Mouse (Mus musculus): ENCODE results near the gene Rrp7a. TPM values are rescaled to one million over a fixed set of nuclear protein-coding genes. Genes with fewer than 3 reads are reported as not detected.
"Not testable (repeated sequence)": the region's sequence is repeated elsewhere in the genome, so short reads cannot be mapped to it uniquely, and the experiment has no call there.

The Rrp7a gene
- polyA plus RNA-seq, 1 experiment from 2014 or later = 67.3 TPM

- Histone ChIP-seq H3K9ac (no peak overlapping the region), H3K4me2 (no peak overlapping the region), H3K9me3 (no peaks in the 10 kb centered on the region), H3K27me3 (no peaks in the 10 kb centered on the region), H3K27ac (no peak overlapping the region), H3K4me1 (no peaks in the 10 kb centered on the region), H3K4me3 (no peak overlapping the region), H3K36me3 (peaks cover 93% of the 10 kb centered on the region)
- no peak for ATAC-seq (ENCODE audit: insufficient number of reproducible peaks, low FRiP score, low TSS enrichment, low read depth)
- 91% methylated on average over 7 of the region's 7 CpGs for WGBS
These were observed 7.1 kb upstream of the Rrp7a start for GRCm38 (mm10) chr15:83129530-83130231.

DNA sequence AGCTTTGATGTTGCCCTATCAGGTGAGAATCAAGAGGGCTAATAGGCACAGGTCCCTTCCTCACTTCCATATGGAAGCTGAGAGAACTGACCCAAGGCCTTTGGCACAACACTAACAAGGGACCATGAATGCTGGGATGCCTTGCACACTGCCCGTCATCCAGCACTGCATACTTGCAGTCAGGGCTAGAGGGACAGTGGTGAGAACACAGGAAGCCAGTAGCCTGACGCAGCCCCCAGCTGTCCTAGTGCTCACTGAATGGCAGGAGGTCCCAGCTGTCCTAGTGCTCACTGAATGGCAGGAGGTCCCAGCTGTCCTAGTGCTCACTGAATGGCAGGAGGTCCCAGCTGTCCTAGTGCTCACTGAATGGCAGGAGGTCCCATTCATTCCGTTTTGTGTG lies 4.4 kb upstream of the Rrp7a start:
- WGBS = 85% methylated on average over 3 of the region's 3 CpGs
- peak overlapping the region; percentile 54; the same call in 1 of the 2 replicates for H3K27ac ChIP-seq
- H3K27me3 ChIP-seq, H3K4me1 ChIP-seq, H3K4me3 ChIP-seq, H3K9ac ChIP-seq, H3K4me2 ChIP-seq, H3K9me3 ChIP-seq: not testable (repeated sequence)
- peaks cover 75% of the 10 kb centered on the region for H3K36me3 ChIP-seq
- 0 out of 2 replicates have a peak, but pooled peaks have one; percentile 53 for ATAC-seq (ENCODE audit: insufficient number of reproducible peaks, low FRiP score, low TSS enrichment, low read depth)

GRCm38 (mm10) chr15:83126582-83126981 lies 4.0 kb upstream of the Rrp7a start:
- Histone ChIP-seq H3K9ac (no peak overlapping the region), H3K36me3 (peaks cover 70% of the 10 kb centered on the region), H3K9me3 (no peaks in the 10 kb centered on the region), H3K4me3 (no peak overlapping the region), H3K27me3 (no peaks in the 10 kb centered on the region), H3K27ac (peak overlapping the region; percentile 54; the same call in 1 of the 2 replicates), H3K4me2 (no peak overlapping the region), H3K4me1 (peaks cover 3% of the 10 kb centered on the region)
- WGBS = 89% methylated on average over 9 of the region's 9 CpGs
- no peak; the same call in 1 of the 2 replicates for ATAC-seq (ENCODE audit: insufficient number of reproducible peaks, low FRiP score, low TSS enrichment, low read depth)

DNA sequence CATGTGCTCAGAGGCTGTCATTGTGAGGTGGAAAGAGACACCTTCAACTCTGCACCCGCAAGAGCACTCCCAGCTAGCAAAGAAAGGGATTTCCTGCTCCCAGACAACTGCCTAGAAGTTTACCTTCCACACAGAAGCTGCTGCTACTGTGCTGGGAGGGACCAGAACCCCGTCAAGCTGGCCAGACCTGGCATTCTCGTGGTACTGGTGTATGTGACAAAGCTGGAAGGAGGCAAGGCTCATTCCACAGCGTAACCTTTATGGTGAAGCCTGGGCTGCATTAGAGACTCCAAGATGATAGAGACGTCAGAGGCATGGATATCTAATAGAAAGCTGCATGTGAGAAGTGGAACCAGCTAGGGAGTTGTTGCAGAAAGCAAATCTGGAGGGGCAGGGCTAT lies 2.0 kb upstream of the Rrp7a start:
- no peak for ATAC-seq (ENCODE audit: insufficient number of reproducible peaks, low FRiP score, low TSS enrichment, low read depth)
- Histone ChIP-seq H3K4me1 (peaks cover 8% of the 10 kb centered on the region), H3K9ac (no peak overlapping the region), H3K36me3 (peaks cover 55% of the 10 kb centered on the region), H3K4me2 (no peak overlapping the region), H3K27me3 (no peaks in the 10 kb centered on the region), H3K9me3 (no peaks in the 10 kb centered on the region), H3K4me3 (no peak overlapping the region), H3K27ac (0 out of 2 replicates have a peak overlapping the region, but pooled peaks have one; percentile 43)
- 54% methylated on average over 5 of the region's 5 CpGs for WGBS

DNA sequence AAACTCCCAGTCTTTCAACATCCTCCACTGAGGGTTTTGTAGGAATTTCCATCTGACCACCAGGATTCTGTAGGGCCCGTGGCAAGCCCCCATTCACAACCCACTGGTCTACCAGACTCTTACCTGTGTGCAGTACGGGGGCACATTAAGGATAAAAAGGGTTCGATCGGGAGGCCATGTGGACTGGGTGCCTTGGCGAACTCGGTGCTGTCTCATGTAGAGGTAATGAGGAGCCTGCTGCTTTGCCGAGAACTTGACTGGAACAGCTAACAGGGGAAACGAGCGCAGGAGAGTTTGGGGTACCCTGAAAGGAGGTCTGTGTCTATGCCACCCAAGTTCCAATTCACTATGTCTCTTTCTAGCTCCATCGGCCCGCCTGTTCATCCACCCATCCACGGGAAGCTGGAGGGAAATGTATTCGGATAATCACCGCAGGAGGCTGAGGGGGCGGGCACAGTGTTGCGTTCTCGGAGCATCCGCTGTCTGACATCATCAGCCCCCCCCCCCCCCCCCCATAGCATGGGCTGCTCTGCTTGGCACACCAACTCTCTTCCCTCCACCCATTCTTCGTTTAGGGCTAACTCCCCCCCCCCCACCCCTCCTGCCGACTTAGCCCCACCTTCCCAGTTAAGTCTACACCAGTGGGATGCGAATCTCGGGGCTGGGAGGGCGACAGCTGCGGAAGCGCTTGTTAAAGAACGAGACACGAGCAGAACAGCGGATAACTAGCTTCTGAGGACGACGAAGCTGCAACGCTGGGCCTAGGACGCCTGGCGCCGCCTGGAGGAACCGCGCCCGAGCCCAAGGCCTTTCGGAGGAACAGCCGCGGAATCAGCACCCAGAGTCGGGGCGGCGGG lies 664 bp downstream of the Rrp7a start:
- H3K36me3 ChIP-seq = peaks cover 55% of the 10 kb centered on the region

DNA sequence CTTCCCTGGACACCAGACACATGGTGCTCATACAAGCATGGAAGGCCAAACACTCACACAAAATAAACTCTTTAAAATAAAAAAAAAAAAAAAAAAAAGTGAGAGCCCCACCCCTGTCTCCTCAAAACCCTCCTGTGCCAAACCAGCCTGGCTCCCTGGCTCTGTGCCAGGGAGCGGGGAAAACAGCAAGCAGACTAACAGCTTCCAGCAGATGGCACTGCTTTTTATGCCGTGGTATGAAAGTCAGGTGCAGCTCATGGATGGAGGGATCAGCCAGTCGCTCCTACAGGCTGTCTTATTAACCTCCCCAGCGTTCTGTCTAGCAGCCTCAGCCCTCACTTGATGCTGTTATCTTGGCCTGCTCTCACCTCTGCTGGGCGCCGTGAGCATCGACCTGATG lies 4.2 kb downstream of the Rrp7a start:
- no peak for ATAC-seq (ENCODE audit: insufficient number of reproducible peaks, low FRiP score, low TSS enrichment, low read depth)
- H3K36me3 ChIP-seq = peaks cover 57% of the 10 kb centered on the region

More for the DNA sequence above, 664 bp downstream of the Rrp7a start:
- Histone ChIP-seq H3K27ac (peak overlapping the region; percentile 85), H3K9me3 (no peaks in the 10 kb centered on the region), H3K4me2 (peak overlapping the region; percentile 72), H3K9ac (peak overlapping the region; percentile 29), H3K4me3 (peak overlapping the region; percentile 85), H3K4me1 (peaks cover 14% of the 10 kb centered on the region), H3K27me3 (no peaks in the 10 kb centered on the region)
- WGBS = 2% methylated on average over 43 of the region's 43 CpGs
- no peak for ATAC-seq (ENCODE audit: insufficient number of reproducible peaks, low FRiP score, low TSS enrichment, low read depth)

GRCm38 (mm10) chr15:83115071-83115470 lies 7.5 kb downstream of the Rrp7a start:
- ATAC-seq (ENCODE audit: insufficient number of reproducible peaks, low FRiP score, low TSS enrichment, low read depth) = no peak
- H3K9ac ChIP-seq = no peak overlapping the region
- no peak overlapping the region for H3K27ac ChIP-seq
- H3K4me1 ChIP-seq = peaks cover 20% of the 10 kb centered on the region
- peaks cover 58% of the 10 kb centered on the region for H3K36me3 ChIP-seq
- no peaks in the 10 kb centered on the region for H3K27me3 ChIP-seq
- 90% methylated on average over 6 of the region's 6 CpGs for WGBS
- H3K4me2 ChIP-seq = no peak overlapping the region
- H3K9me3 ChIP-seq = no peaks in the 10 kb centered on the region
- H3K4me3 ChIP-seq = no peak overlapping the region

More for the DNA sequence above, 4.2 kb downstream of the Rrp7a start:
- no peak overlapping the region for H3K27ac ChIP-seq
- H3K4me2 ChIP-seq = no peak overlapping the region
- peaks cover 22% of the 10 kb centered on the region for H3K4me1 ChIP-seq
- H3K9me3 ChIP-seq = no peaks in the 10 kb centered on the region
- no peak overlapping the region for H3K9ac ChIP-seq
- 54% methylated on average over 7 of the region's 7 CpGs for WGBS
- H3K4me3 ChIP-seq = no peak overlapping the region
- no peaks in the 10 kb centered on the region for H3K27me3 ChIP-seq

DNA sequence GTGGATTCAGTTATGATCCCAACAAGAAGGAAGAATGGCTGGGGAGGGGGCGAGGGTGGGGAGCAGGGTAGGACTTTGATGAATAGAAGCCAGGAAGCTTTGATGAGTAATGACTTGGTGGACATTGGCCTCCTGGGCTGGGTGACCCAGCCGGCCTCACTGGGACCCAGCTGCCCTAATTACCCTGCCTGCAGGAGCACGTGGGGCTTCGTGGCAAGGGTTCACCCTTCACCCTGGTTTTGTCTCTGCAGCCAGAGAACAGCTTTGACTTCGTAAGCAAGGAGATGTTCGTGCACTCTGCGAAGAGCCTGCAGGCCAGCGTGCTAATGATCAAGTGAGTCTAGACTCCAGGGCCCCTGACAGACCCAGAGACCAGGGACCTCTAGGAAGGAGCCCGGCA lies 8.5 kb downstream of the Rrp7a start:
- peaks cover 20% of the 10 kb centered on the region for H3K4me1 ChIP-seq
- WGBS = 77% methylated on average over 9 of the region's 9 CpGs
- no peaks in the 10 kb centered on the region for H3K9me3 ChIP-seq
- no peak for ATAC-seq (ENCODE audit: insufficient number of reproducible peaks, low FRiP score, low TSS enrichment, low read depth)
- H3K9ac ChIP-seq = no peak overlapping the region
- no peak overlapping the region for H3K4me2 ChIP-seq
- H3K4me3 ChIP-seq = no peak overlapping the region
- H3K27ac ChIP-seq = no peak overlapping the region
- no peaks in the 10 kb centered on the region for H3K27me3 ChIP-seq
- H3K36me3 ChIP-seq = peaks cover 54% of the 10 kb centered on the region

DNA sequence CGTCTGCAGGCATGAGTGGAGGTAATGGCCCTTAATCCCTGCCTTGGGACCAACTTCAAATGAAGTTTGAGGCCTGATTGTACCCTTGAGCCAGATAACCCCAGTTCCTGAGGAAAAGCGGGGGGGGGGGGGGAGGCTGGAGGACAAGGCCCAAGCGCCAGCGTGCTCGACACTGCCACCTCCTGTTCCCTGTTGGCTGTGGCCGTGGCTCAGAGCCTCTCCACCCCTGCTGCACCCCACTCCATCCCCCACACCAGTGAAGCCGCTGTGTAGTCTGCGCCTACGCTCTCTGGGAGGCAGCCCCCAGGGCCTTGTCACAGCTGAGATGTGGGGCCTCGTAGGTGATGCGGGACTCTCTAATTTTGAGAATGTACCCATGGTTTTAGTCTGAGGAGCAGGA lies 9.7 kb downstream of the Rrp7a start:
- peaks cover 13% of the 10 kb centered on the region for H3K4me1 ChIP-seq
- H3K36me3 ChIP-seq = peaks cover 43% of the 10 kb centered on the region
- H3K9ac ChIP-seq = no peak overlapping the region
- no peak overlapping the region for H3K4me3 ChIP-seq
- ATAC-seq (ENCODE audit: insufficient number of reproducible peaks, low FRiP score, low TSS enrichment, low read depth) = no peak
- no peak overlapping the region for H3K27ac ChIP-seq
- no peak overlapping the region for H3K4me2 ChIP-seq
- no peaks in the 10 kb centered on the region for H3K9me3 ChIP-seq
- H3K27me3 ChIP-seq = no peaks in the 10 kb centered on the region
- WGBS = 8% methylated on average over 7 of the region's 11 CpGs

DNA sequence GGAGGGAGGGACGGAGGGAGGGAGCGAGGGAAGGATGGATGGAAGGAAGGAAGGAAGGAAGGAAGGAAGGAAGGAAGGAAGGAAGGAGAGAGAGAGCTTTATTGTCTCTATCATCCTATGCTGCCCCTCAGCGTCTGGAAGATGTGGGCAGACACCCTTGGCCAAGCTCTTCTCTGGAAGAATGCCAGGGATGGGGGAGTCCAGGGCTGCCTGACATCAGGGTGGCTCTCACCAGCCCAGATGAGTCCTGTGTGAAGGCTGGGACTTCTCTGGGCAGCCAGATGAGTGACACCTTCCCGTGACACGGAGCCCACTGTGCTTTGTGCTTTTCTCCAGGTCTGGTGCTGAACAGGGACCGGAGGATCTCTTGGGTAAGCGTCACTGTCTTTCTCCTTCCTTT lies 10.7 kb downstream of the Rrp7a start:
- no peak overlapping the region for H3K27ac ChIP-seq
- no peak overlapping the region for H3K4me2 ChIP-seq
- H3K9me3 ChIP-seq = no peaks in the 10 kb centered on the region
- H3K36me3 ChIP-seq = peaks cover 33% of the 10 kb centered on the region
- H3K4me3 ChIP-seq = no peak overlapping the region
- WGBS = 79% methylated on average over 7 of the region's 7 CpGs
- ATAC-seq (ENCODE audit: insufficient number of reproducible peaks, low FRiP score, low TSS enrichment, low read depth) = no peak
- H3K27me3 ChIP-seq = no peaks in the 10 kb centered on the region
- H3K4me1 ChIP-seq = peaks cover 13% of the 10 kb centered on the region
- H3K9ac ChIP-seq = no peak overlapping the region

DNA sequence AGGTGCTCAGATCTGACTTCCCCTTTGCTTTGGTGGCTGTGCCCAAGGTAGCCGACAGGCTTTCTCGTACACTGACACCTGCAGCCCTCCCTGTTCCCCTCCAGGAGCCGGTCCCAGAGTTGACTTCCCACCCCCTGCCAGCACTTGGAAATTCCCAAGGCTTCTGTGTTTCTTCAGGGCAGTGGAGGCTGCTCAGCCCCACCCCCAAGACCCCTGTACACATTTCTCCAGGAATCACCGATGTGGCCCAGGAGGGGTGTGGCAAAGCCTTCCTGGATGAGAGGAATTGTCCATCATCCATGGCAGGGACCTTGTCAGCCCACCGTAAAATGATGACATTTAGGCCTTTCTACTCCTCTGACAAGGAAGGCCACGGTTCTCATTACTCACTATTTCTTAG lies 11.3 kb downstream of the Rrp7a start:
- H3K27ac ChIP-seq = no peak overlapping the region
- peaks cover 13% of the 10 kb centered on the region for H3K4me1 ChIP-seq
- H3K36me3 ChIP-seq = peaks cover 27% of the 10 kb centered on the region
- no peaks in the 10 kb centered on the region for H3K27me3 ChIP-seq
- 59% methylated on average over 6 of the region's 6 CpGs for WGBS
- H3K9ac ChIP-seq = no peak overlapping the region
- no peak overlapping the region for H3K4me3 ChIP-seq
- no peak for ATAC-seq (ENCODE audit: insufficient number of reproducible peaks, low FRiP score, low TSS enrichment, low read depth)
- H3K4me2 ChIP-seq = no peak overlapping the region
- H3K9me3 ChIP-seq = no peaks in the 10 kb centered on the region

- Histone ChIP-seq H3K9ac (no peak overlapping the region), H3K27ac (no peak overlapping the region), H3K9me3 (no peaks in the 10 kb centered on the region), H3K4me1 (peaks cover 5% of the 10 kb centered on the region; the same call in 1 of the 2 replicates), H3K4me2 (no peak overlapping the region), H3K4me3 (no peak overlapping the region), H3K36me3 (peaks cover 12% of the 10 kb centered on the region; the same call in 1 of the 2 replicates), H3K27me3 (no peaks in the 10 kb centered on the region)
- ATAC-seq (ENCODE audit: insufficient number of reproducible peaks, low FRiP score, low TSS enrichment, low read depth) = no peak
- 68% methylated on average over 6 of the region's 6 CpGs for WGBS
These were observed 14.8 kb downstream of the Rrp7a start for GRCm38 (mm10) chr15:83107814-83108213.

All from limb, embryonic 15.5 days (tissue).